Mouse (Mus musculus) liver, embryonic 14.5 days (tissue): ENCODE data around the gene Txnrd3.

Experiments used
- CTCF ChIP-seq: IDR thresholded peaks from 2 replicates; pipeline ENCODE4 v1.5.1; 2016; ENCODE audit warnings: antibody characterized with exemption, low read depth, control low read depth
- EP300 ChIP-seq: IDR thresholded peaks from 2 replicates; pipeline ENCODE4 v1.6.1; 2016; ENCODE audit warnings: antibody characterized with exemption, low read depth

- TF ChIP-seq CTCF (peak; percentile 11; the same call in 1 of the 2 replicates), EP300 (no peak)
These were observed 21.1 kb upstream of the Txnrd3 start for GRCm38 (mm10) chr6:89622647-89623046.
